Mouse (Mus musculus): ENCODE results near the gene Cdk5rap1. TPM values are rescaled to one million over a fixed set of nuclear protein-coding genes. Genes with fewer than 3 reads are reported as not detected.
A peak's percentile ranks its signal among the peaks of the same experiment; 100 is the strongest.
"Not testable (repeated sequence)": the region's sequence is repeated elsewhere in the genome, so short reads cannot be mapped to it uniquely, and the experiment has no call there.

Gene Cdk5rap1
- polyA plus RNA-seq, 1 experiment, result 19.0 TPM

- WGBS, result 2% methylated on average over 10 of the region's 10 CpGs
- not testable (repeated sequence) for H3K27me3 ChIP-seq (replicated peaks; ENCODE audit: control insufficient read depth, insufficient read depth, low read length); H3K27ac ChIP-seq (ENCODE audit: insufficient read depth, low read depth, low read length); H3K36me3 ChIP-seq (ENCODE audit: control insufficient read depth, insufficient read depth, low read length); H3K4me1 ChIP-seq (ENCODE audit: control insufficient read depth, insufficient read depth, low read length); H3K4me3 ChIP-seq (ENCODE audit: insufficient read depth, low read depth, low read length)
- DNase-seq, result peak; percentile 42
- peak; percentile 50 for TF ChIP-seq CTCF (conservative IDR thresholded peaks at IDR 0.05; ENCODE audit: insufficient read depth, insufficient read length, low read depth, low read length)
These were observed 78.1 kb downstream of the Cdk5rap1 start for GRCm38 (mm10) chr2:154294746-154295145.

GRCm38 (mm10) chr2:154292833-154293232 lies 80.0 kb downstream of the Cdk5rap1 start:
- Histone ChIP-seq H3K4me3 (ENCODE audit: insufficient read depth, low read depth, low read length) (no peak overlapping the region), H3K27me3 (replicated peaks; ENCODE audit: control insufficient read depth, insufficient read depth, low read length) (no peaks in the 10 kb centered on the region), H3K36me3 (ENCODE audit: control insufficient read depth, insufficient read depth, low read length) (no peaks in the 10 kb centered on the region), H3K27ac (ENCODE audit: insufficient read depth, low read depth, low read length) (no peak overlapping the region), H3K4me1 (ENCODE audit: control insufficient read depth, insufficient read depth, low read length) (no peaks in the 10 kb centered on the region)
- TF ChIP-seq CTCF (conservative IDR thresholded peaks at IDR 0.05; ENCODE audit: insufficient read depth, insufficient read length, low read depth, low read length) (no peak), POLR2A (IDR thresholded peaks at IDR 0.05; ENCODE audit: low read depth, low read length) (no peak)
- WGBS, result 83% methylated on average over 1 of the region's 1 CpGs
- no peak for DNase-seq

GRCm38 (mm10) chr2:154291866-154292265 lies 80.9 kb downstream of the Cdk5rap1 start:
- WGBS, result 63% methylated on average over 3 of the region's 3 CpGs
- not testable (repeated sequence) for H3K27me3 ChIP-seq (replicated peaks; ENCODE audit: control insufficient read depth, insufficient read depth, low read length); H3K4me3 ChIP-seq (ENCODE audit: insufficient read depth, low read depth, low read length); H3K4me1 ChIP-seq (ENCODE audit: control insufficient read depth, insufficient read depth, low read length); H3K36me3 ChIP-seq (ENCODE audit: control insufficient read depth, insufficient read depth, low read length); DNase-seq; H3K27ac ChIP-seq (ENCODE audit: insufficient read depth, low read depth, low read length)

Other genes starting within 250 kb of the Cdk5rap1 start
- gene Bpifa3, start 242.7 kb downstream of the Cdk5rap1 start, polyA plus RNA-seq (2012; rRNA removed), result not detected in 2 replicates
- gene Bpifa1, start 230.1 kb downstream of the Cdk5rap1 start, polyA plus RNA-seq (2012; rRNA removed), result not detected in 2 replicates
- not detected in 2 replicates for gene Bpifa5, start 210.4 kb downstream of the Cdk5rap1 start, polyA plus RNA-seq (2012; rRNA removed)
- gene Bpifb1, start 182.2 kb downstream of the Cdk5rap1 start, polyA plus RNA-seq (2012; rRNA removed), result not detected in 2 replicates
- gene Bpifb5, start 149.3 kb downstream of the Cdk5rap1 start, polyA plus RNA-seq (2012; rRNA removed), result 0.10 and 0.16 TPM in 2 replicates
- gene Bpifb9a, start 115.2 kb downstream of the Cdk5rap1 start, polyA plus RNA-seq (2012; rRNA removed), result not detected in 2 replicates
- gene Bpifb9b, start 65.8 kb downstream of the Cdk5rap1 start, polyA plus RNA-seq (2012; rRNA removed), result not detected in 2 replicates
- gene Snta1, start 35.1 kb upstream of the Cdk5rap1 start, polyA plus RNA-seq (2012; rRNA removed), result 60.5 and 63.4 TPM in 2 replicates
- gene Cbfa2t2, start 63.5 kb upstream of the Cdk5rap1 start, polyA plus RNA-seq (2012; rRNA removed), result 11.7 and 11.8 TPM in 2 replicates
- 0.29 and 0.52 TPM in 2 replicates for gene 1700003F12Rik, start 174.1 kb upstream of the Cdk5rap1 start, polyA plus RNA-seq (2012; rRNA removed)
- gene Actl10, start 178.8 kb upstream of the Cdk5rap1 start, polyA plus RNA-seq (2012; rRNA removed), result 0.05 TPM in 1 of 2 replicates, not detected in the other
- gene Necab3, start 185.9 kb upstream of the Cdk5rap1 start, polyA plus RNA-seq (2012; rRNA removed), result 1.5 and 1.8 TPM in 2 replicates
- 3.6 and 4.1 TPM in 2 replicates for gene E2f1, start 196.9 kb upstream of the Cdk5rap1 start, polyA plus RNA-seq (2012; rRNA removed)
- gene Pxmp4, start 230.7 kb upstream of the Cdk5rap1 start, polyA plus RNA-seq (2012; rRNA removed), result 118 and 138 TPM in 2 replicates
- 4.9 and 5.3 TPM in 2 replicates for gene Zfp341, start 240.3 kb upstream of the Cdk5rap1 start, polyA plus RNA-seq (2012; rRNA removed)
- 0.57 and 0.86 TPM in 2 replicates for gene 4930519P11Rik, start 240.4 kb upstream of the Cdk5rap1 start, polyA plus RNA-seq (2012; rRNA removed)